Mouse (Mus musculus) T-helper 1 cell (primary cell): ENCODE results near the gene Pax6.

ENCODE experiments used
- in situ Hi-C: fragments of 300-600 bp; cut with MboI, MseI; formaldehyde crosslinking; loops from one replicate; pipeline ENCODE4 v1.15.1; 2025; ENCODE audit warnings: high pct_unique_total_duplicates

Pax6 gene

DNA sequence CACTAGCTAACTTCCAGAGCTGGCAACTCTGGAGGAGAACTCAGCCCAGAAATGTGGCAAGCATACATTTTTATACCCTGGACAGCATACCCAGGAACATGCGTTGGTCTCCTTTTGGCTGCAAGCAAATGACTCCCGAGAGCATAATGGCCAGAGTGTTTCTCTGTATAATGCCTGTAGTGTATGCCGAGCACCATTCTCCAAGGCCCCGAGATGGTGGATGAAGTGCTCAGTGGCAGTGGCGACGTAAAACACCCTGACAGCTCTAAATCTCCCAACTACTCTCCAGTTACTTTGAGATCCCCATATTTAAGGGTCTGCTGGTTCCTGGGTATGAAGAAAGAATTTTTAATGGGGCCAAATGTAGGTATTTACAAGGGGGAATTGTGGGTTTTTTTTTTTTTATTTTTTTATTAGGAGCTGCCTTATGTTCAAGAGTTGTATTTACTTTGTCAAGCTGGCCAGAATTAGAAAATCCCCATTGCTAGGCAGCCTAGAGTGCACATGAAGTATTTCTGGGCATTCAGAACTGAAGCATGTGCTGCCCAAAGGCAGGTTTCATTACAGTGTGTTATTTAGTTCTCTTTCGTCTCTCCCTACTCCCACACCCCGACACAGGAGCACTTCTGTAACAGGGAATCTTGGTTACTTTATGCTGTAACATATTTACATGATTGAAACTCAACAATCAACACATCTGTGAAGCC, 46.9 kb downstream of the Pax6 start:
- in situ Hi-C loops = no loop called here

DNA sequence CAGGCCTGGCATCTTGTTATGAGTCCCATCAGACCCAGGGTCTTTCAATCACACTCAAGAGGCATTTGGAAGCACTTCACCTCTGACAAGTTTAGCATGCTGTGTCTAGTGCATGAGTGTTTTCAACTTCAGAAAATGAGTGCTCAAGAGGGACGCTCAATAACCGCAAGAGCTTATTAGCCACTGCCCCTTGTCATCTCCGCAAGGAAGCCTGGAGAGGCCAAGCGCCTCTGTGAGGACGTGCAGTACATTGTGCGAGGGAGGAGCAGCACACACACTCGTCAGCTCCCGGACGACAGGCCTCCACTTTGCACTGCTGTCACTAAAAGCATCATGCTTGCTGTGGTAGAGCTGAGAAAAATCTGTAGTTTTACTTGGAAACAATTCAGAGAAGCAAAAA, 58.0 kb downstream of the Pax6 start:
- in situ Hi-C loops = no loop called here

DNA sequence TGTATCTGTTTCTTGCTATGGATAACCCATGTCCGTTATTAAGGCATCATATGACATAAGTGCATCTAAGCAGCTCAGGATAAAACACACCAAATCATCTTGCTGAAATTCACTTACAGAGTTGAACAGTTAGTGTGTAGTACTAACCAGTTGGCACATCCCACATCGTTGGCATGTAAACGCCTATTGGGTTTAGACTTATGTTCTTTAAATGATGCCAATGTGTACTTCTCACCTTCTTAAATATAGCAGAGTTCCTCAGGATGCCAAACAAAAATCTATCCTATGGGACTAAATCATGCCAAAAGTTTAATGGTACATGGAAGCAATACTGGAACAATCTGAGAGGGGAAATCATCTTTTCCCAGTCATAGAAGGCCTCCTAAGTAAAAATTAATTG, 62.0 kb downstream of the Pax6 start:
- in situ Hi-C loops = no loop called here

DNA sequence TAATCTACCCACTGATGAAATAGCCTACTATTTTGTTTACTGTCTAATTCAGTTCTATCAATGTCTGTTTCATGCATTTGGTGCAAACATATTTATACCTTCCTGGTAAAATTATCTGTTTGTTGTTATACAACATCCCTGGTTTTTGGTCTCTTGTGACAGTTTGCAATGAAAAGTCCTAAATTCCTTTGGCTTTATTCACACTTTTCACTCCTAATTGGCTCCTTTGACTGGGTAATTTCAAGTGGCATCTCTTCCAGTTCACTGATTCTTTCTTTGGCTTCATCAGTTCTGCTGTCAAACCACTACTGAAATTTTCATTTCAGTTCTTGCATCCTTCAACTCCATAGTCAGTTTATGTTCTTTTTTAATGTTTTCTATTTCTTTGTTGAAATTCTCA, 67.5 kb downstream of the Pax6 start:
- in situ Hi-C loops = no loop called here

DNA sequence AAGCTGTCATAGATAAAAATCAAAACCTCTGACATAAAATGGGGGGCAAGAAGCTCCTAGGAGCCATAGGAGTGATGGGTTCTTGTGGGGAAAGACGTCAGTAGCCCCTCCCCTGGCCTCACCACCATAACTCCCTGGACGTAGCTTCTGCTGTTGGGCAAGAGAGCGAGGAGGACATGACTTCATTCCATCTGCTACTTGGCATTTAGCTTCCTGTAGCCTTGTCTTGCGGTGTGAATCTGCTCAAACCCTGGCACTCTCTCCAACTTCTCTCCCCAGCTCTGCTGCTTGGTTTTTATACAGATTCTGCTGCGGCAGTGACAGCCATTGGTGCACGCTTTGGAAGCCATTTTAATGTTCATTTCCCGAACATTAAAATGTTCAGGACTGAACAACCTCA, 78.2 kb downstream of the Pax6 start:
- in situ Hi-C loops = no loop called here
